Mouse (Mus musculus) cerebellum, adult 2 months (tissue): ENCODE measurements around the gene Gm7029.

Experiments
- CTCF ChIP-seq: fragments of 200-500 bp; IDR thresholded peaks from 2 replicates; pipeline ENCODE4 v1.5.1; 2011; ENCODE audit warnings: low read depth, mild to moderate bottlenecking, control low read depth, low read length, moderate library complexity, borderline replicate concordance; ENCODE audit not compliant: insufficient read depth
- POLR2A ChIP-seq: fragments of 200-500 bp; IDR thresholded peaks from 2 replicates; pipeline ENCODE4 v1.6.1; 2011; ENCODE audit warnings: low read length, control low read depth, borderline replicate concordance; ENCODE audit not compliant: insufficient read depth

GRCm38 (mm10) chr17:33913905-33914304, 40.3 kb downstream of the Gm7029 start:
- no peak for TF ChIP-seq POLR2A
- no peak for TF ChIP-seq CTCF
